Mouse (Mus musculus): ENCODE data around the gene Tifa. TPM values are rescaled to one million over a fixed set of nuclear protein-coding genes. Genes with fewer than 3 reads are reported as not detected.

Tifa gene
- polyA plus RNA-seq, 1 experiment from 2014 or later, result 20.2 TPM

GRCm38 (mm10) chr3:127843324-127843940 is 53.8 kb downstream of the Tifa start:
- WGBS (ENCODE audit: insufficient replicate concordance), result 67% methylated on average over 2 of the region's 2 CpGs
- H3K4me2 ChIP-seq (ENCODE audit: low read depth, low read length), result no peak overlapping the region
- DNase-seq (no peak), ATAC-seq (no peak)
- TF ChIP-seq CTCF (IDR thresholded peaks at IDR 0.05; ENCODE audit: low read depth) (no peak), EP300 (IDR thresholded peaks at IDR 0.05; ENCODE audit: low read depth) (no peak)
- no peak overlapping the region for H3K4me3 ChIP-seq (ENCODE audit: low read depth, low read length)
- H3K27me3 ChIP-seq (ENCODE audit: insufficient read depth, low read length), result no peaks in the 10 kb centered on the region
- no peaks in the 10 kb centered on the region for H3K9me3 ChIP-seq (ENCODE audit: low read length)
- peaks cover 17% of the 10 kb centered on the region for H3K4me1 ChIP-seq (ENCODE audit: insufficient read depth)
- no peak overlapping the region for H3K27ac ChIP-seq (ENCODE audit: low read depth)
- no peak overlapping the region for H3K9ac ChIP-seq (replicated peaks)
- H3K36me3 ChIP-seq (replicated peaks; ENCODE audit: insufficient read depth, low read length), result no peaks in the 10 kb centered on the region

GRCm38 (mm10) chr3:127843941-127844327 is 54.3 kb downstream of the Tifa start:
- DNase-seq (no peak), ATAC-seq (no peak)
- H3K27me3 ChIP-seq (ENCODE audit: insufficient read depth, low read length), result no peaks in the 10 kb centered on the region
- H3K4me3 ChIP-seq (ENCODE audit: low read depth, low read length), result no peak overlapping the region
- H3K27ac ChIP-seq (ENCODE audit: low read depth), result no peak overlapping the region
- no peak overlapping the region for H3K9ac ChIP-seq (replicated peaks)
- 73% methylated on average over 5 of the region's 5 CpGs for WGBS (ENCODE audit: insufficient replicate concordance)
- no peak overlapping the region for H3K4me2 ChIP-seq (ENCODE audit: low read depth, low read length)
- TF ChIP-seq CTCF (IDR thresholded peaks at IDR 0.05; ENCODE audit: low read depth) (no peak), EP300 (IDR thresholded peaks at IDR 0.05; ENCODE audit: low read depth) (no peak)
- H3K36me3 ChIP-seq (replicated peaks; ENCODE audit: insufficient read depth, low read length), result no peaks in the 10 kb centered on the region
- peaks cover 12% of the 10 kb centered on the region for H3K4me1 ChIP-seq (ENCODE audit: insufficient read depth)
- H3K9me3 ChIP-seq (ENCODE audit: low read length), result no peaks in the 10 kb centered on the region

GRCm38 (mm10) chr3:127848088-127848808 is 58.6 kb downstream of the Tifa start:
- Histone ChIP-seq H3K9ac (replicated peaks) (no peak overlapping the region), H3K27me3 (ENCODE audit: insufficient read depth, low read length) (no peaks in the 10 kb centered on the region), H3K9me3 (ENCODE audit: low read length) (no peaks in the 10 kb centered on the region), H3K4me2 (ENCODE audit: low read depth, low read length) (no peak overlapping the region), H3K4me3 (ENCODE audit: low read depth, low read length) (no peak overlapping the region), H3K36me3 (replicated peaks; ENCODE audit: insufficient read depth, low read length) (no peaks in the 10 kb centered on the region), H3K27ac (ENCODE audit: low read depth) (no peak overlapping the region), H3K4me1 (ENCODE audit: insufficient read depth) (peaks cover 7% of the 10 kb centered on the region; the same call in 1 of the 2 replicates)
- DNase-seq (peak; percentile 37), ATAC-seq (peak; percentile 17; the same call in 1 of the 2 replicates)
- WGBS (ENCODE audit: insufficient replicate concordance), result 55% methylated on average over 11 of the region's 11 CpGs
- 0 out of 2 replicates have a peak, but pooled peaks have one; percentile 32 for TF ChIP-seq EP300 (IDR thresholded peaks at IDR 0.05; ENCODE audit: low read depth)
- no peak for TF ChIP-seq CTCF (IDR thresholded peaks at IDR 0.05; ENCODE audit: low read depth)

- WGBS (ENCODE audit: insufficient replicate concordance), result 53% methylated on average over 5 of the region's 5 CpGs
Measured at GRCm38 (mm10) chr3:127849922-127850321, 60.3 kb downstream of the Tifa start.

GRCm38 (mm10) chr3:127850776-127851646 is 61.4 kb downstream of the Tifa start:
- no peak overlapping the region for H3K4me3 ChIP-seq (ENCODE audit: low read depth, low read length)
- H3K9me3 ChIP-seq (ENCODE audit: low read length), result no peaks in the 10 kb centered on the region
- peaks cover 3% of the 10 kb centered on the region; the same call in 1 of the 2 replicates for H3K4me1 ChIP-seq (ENCODE audit: insufficient read depth)
- H3K9ac ChIP-seq (replicated peaks), result no peak overlapping the region
- no peaks in the 10 kb centered on the region for H3K27me3 ChIP-seq (ENCODE audit: insufficient read depth, low read length)
- WGBS (ENCODE audit: insufficient replicate concordance), result 72% methylated on average over 9 of the region's 9 CpGs
- H3K4me2 ChIP-seq (ENCODE audit: low read depth, low read length), result no peak overlapping the region
- TF ChIP-seq CTCF (IDR thresholded peaks at IDR 0.05; ENCODE audit: low read depth), result no peak
- no peak for TF ChIP-seq EP300 (IDR thresholded peaks at IDR 0.05; ENCODE audit: low read depth)
- no peak for ATAC-seq
- DNase-seq, result no peak
- no peaks in the 10 kb centered on the region for H3K36me3 ChIP-seq (replicated peaks; ENCODE audit: insufficient read depth, low read length)
- no peak overlapping the region for H3K27ac ChIP-seq (ENCODE audit: low read depth)

More at GRCm38 (mm10) chr3:127849922-127850321, 60.3 kb downstream of the Tifa start:
- no peak for TF ChIP-seq EP300 (IDR thresholded peaks at IDR 0.05; ENCODE audit: low read depth)
- TF ChIP-seq CTCF (IDR thresholded peaks at IDR 0.05; ENCODE audit: low read depth), result 0 out of 2 replicates have a peak, but pooled peaks have one; percentile 7
- Histone ChIP-seq H3K36me3 (replicated peaks; ENCODE audit: insufficient read depth, low read length) (no peaks in the 10 kb centered on the region), H3K9me3 (ENCODE audit: low read length) (no peaks in the 10 kb centered on the region), H3K27me3 (ENCODE audit: insufficient read depth, low read length) (no peaks in the 10 kb centered on the region), H3K4me1 (ENCODE audit: insufficient read depth) (peaks cover 3% of the 10 kb centered on the region; the same call in 1 of the 2 replicates), H3K4me2 (ENCODE audit: low read depth, low read length) (no peak overlapping the region), H3K9ac (replicated peaks) (no peak overlapping the region), H3K4me3 (ENCODE audit: low read depth, low read length) (no peak overlapping the region), H3K27ac (ENCODE audit: low read depth) (no peak overlapping the region)
- DNase-seq (no peak), ATAC-seq (no peak)

GRCm38 (mm10) chr3:127852722-127853121 is 63.1 kb downstream of the Tifa start:
- DNase-seq (no peak), ATAC-seq (no peak)
- WGBS (ENCODE audit: insufficient replicate concordance), result 79% methylated on average over 9 of the region's 9 CpGs
- no peaks in the 10 kb centered on the region for H3K27me3 ChIP-seq (ENCODE audit: insufficient read depth, low read length)
- no peaks in the 10 kb centered on the region for H3K36me3 ChIP-seq (replicated peaks; ENCODE audit: insufficient read depth, low read length)
- TF ChIP-seq EP300 (IDR thresholded peaks at IDR 0.05; ENCODE audit: low read depth), result no peak
- no peak for TF ChIP-seq CTCF (IDR thresholded peaks at IDR 0.05; ENCODE audit: low read depth)
- no peaks in the 10 kb centered on the region for H3K9me3 ChIP-seq (ENCODE audit: low read length)
- H3K27ac ChIP-seq (ENCODE audit: low read depth), result no peak overlapping the region
- H3K4me1 ChIP-seq (ENCODE audit: insufficient read depth), result peaks cover 3% of the 10 kb centered on the region; the same call in 1 of the 2 replicates
- H3K9ac ChIP-seq (replicated peaks), result no peak overlapping the region
- H3K4me2 ChIP-seq (ENCODE audit: low read depth, low read length), result no peak overlapping the region
- no peak overlapping the region for H3K4me3 ChIP-seq (ENCODE audit: low read depth, low read length)

Data from liver, postnatal 0 days (tissue).